Mouse (Mus musculus) CH12F3 (cell line): ENCODE measurements at regions not wholly inside any gene's neighbourhood (a gene's known extent, or its start where the extent isn't known, plus 50 kb on each side); places are given as distances from the start of the nearest gene placed in this dataset.

ENCODE experiments used
- in situ Hi-C: fragments of 300-500 bp; cut with MboI; formaldehyde crosslinking; loops from 2 replicates; pipeline ENCODE4 v1.14.3; 2020; ENCODE audit warnings: low sequenced_read_pairs

DNA sequence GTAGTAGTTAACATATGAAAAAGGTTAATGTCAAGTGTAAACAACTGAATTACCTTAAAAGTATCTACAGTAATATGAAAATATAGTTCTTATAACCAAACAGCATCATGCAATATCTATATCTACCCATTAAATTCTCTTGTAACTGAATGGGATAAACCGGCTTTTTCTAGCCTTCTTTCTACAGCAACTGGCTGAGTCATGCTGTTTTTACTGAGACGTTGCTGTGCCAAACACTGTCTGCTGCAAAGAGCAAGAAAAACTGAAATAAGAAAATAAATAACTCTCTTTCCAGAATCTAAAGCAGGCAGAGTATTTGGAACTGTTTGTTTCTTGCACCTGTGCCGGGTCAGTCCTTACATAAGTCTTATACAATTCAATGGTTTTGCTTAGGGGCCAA, 74.0 kb downstream of the Nxf2 start:
- in situ Hi-C loops: no loop called here

DNA sequence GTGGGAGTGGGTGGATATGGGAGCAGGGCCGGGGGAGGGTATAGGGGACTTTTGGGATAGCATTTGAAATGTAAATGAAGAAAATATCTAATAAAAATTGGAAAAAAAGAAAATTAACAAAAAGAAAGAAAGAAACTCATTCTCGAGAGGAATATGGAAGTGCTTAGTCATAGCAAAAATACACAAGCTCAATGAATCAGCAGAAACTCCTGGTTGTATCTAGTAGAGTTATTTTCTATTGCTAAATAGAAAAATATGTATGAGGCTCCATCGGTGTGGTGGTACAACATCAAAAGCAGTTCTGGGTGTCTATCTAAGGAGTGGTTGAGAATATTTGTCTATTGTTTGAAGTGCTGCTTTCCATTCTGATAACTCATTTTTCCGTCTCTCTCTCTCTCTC, 74.9 kb downstream of the Nxf2 start:
- in situ Hi-C loops: no loop called here

GRCm38 (mm10) chrX:134882334-134882733, 73.3 kb upstream of the Armcx2 start:
- in situ Hi-C loops: no loop called here

DNA sequence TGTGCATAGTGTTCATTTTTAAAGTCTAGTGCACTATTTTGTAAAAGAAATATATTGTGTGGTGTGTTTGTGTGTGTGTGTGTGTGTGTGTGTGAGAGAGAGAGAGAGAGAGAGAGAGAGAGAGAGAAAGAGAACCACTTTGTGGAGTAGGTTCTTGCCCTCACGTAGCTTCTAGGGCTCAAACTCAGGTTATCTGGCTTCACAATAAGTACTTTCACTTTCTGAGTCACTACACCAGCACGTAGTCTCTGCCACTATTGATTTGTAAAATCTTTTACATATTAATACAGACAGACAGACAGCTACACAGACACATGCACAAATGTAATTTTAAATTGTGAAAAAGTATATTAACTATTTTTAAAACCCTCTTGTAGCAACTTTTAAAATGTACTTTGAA, 70.9 kb upstream of the Armcx2 start:
- in situ Hi-C loops: no loop called here

DNA sequence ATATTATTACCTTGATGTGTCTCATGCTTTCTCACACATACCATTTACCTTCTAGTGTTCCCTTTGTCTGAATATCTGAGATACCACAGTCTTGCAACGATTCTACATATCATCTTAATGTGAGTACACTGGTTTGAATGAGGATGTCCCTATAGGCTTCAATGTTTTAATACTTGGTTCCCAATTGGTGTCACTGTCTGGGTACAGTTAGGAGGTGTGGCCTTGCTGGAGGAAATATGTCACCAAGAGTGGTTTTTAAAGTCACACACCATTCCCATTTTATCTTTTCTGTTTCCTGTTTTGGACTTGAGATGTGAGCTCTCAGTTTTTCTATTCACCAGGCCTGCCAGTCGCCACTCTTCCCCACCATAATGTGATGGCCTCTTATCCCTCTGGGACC, 69.8 kb upstream of the Armcx2 start:
- in situ Hi-C loops: no loop called here

DNA sequence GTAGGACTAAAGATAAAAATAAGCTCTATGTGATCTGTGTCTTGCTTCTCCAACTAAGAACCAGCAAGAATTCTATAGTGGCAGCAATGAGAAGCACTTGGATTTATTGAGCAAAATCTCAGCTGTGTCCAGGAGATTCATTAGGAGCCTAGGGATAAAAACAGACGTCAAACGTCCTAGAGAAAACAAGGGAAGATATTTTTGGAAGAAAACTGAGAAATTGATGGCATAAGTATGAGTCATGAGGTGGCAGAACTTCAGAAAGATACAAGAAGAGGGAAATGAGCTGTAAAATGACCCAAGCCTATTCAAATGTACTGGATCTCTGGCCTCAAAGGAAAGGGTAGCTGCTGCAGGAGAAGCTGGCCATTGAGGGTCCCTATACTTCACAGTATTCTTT, 65.7 kb upstream of the Armcx2 start:
- in situ Hi-C loops: loop anchor here (25.0 kb wide), 1 partner anchor 112 kb away; the partner anchor contains the start of genes Armcx3 and Armcx6

DNA sequence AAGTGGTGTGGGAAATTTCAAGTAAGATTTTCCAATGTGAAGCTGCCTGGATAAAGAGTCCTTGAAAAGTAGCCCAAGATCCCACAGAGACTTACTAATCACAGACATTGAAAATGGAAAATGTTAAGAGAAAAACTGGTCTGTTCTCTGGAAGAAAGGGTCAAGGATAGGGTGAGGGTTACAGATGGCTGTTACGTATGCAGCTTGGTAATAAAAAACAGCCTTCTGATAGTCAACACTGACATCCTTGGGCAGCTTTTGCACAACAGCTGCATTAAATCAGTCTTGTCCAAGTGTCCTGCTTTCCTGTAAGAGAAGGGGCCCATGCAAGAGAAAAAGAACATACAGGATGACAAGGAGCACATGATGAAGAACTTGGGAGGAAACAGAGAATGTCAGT, 64.6 kb upstream of the Armcx2 start:
- in situ Hi-C loops: loop anchor here (25.0 kb wide), 1 partner anchor 111 kb away; the partner anchor contains the start of genes Armcx3 and Armcx6

GRCm38 (mm10) chrX:134861641-134862040, 52.6 kb upstream of the Armcx2 start:
- in situ Hi-C loops: loop anchor here (25.0 kb wide), 1 partner anchor 99 kb away; the partner anchor contains the start of genes Armcx3 and Armcx6
